Mouse (Mus musculus) adrenal gland, postnatal 10 days (tissue): ENCODE results near the gene Abr. TPM values are rescaled to one million over a fixed set of nuclear protein-coding genes. Genes with fewer than 3 reads are reported as not detected.
A peak's percentile ranks its signal among the peaks of the same experiment; 100 is the strongest.

Source experiments
- DNase-seq: peaks from one replicate; pipeline ENCODE4 v3.0.0; 2021; ENCODE audit warnings: mixed read lengths
- total RNA-seq, 2 experiments: library from RNA; stranded (reverse); gene quantifications; 2 replicates each; pipeline ENCODE4 v1.2.3; 2021

Abr gene
- total RNA-seq, 2 experiments from 2014 or later, result 35.4 to 44.2 TPM

DNA sequence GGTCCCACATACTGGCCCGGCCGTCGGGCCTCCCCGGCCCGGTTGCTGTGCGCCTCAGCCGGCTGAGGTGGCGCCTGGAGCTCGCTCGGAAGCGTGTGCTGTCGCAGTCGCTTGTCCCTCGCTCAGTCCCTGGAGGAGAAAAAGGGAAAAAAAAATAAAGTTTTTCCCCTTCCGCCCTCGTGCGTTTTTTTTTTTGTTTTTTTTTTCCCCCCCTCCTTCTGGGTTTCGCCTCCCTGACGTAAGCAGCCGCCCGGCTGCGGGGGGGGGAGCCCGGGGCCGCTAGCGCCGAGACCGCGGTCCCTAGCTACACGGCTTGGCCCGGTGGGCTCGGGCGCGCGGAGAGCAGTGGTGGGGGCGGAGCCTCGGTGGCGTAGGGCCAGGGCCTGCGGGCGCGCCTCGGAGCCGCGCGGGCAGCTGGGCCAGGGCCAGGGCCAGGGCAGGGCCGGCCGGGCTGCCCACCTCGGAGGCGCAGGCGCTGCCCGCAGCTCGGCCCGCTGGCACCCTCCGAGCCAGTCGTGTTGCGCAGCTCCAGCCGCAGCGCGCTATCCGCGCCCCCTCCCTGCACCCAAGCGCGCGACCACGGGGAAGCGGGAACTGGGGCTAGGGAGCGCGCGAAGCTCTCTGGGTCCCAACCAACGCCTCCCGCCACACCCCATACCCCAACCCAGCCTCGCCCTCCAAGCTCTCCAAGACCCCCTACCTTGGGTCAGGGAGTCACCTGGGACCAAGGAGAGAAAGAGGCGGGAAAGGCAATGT is 1.3 kb upstream of the Abr start:
- peak; percentile 84 for DNase-seq

DNA sequence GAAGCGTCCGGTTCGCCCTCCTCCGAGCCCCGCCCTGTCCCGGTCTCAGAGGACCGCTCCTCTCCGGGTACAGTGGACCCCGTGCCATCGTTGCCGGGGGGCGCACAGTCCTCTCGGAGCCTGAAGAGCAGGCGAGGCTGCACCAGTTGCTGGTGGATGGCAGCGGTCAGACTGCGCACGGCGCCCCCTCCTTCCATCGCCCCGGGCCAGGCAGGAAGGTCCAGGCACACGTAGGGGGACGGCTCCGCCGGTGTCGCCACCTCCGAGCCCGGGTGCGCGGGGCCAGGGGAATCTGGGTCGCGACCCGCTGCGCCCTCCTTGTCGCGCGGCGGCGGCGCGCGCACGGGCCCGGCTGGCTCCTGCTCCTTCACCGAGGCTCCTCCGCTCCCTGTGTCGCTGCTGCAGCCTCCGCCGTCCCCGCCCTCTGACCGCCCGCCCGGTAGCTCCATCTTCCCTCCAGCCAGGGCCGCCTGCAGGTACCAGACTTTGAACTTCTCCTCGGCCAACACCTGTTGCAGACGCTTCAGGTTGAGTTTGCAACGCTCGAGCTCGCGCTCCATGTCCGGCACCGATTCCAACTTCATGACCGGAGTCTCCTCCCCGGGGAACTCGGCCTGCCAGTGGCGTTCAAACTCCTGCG is 572 bp upstream of the Abr start:
- DNase-seq, result peak; percentile 68

DNA sequence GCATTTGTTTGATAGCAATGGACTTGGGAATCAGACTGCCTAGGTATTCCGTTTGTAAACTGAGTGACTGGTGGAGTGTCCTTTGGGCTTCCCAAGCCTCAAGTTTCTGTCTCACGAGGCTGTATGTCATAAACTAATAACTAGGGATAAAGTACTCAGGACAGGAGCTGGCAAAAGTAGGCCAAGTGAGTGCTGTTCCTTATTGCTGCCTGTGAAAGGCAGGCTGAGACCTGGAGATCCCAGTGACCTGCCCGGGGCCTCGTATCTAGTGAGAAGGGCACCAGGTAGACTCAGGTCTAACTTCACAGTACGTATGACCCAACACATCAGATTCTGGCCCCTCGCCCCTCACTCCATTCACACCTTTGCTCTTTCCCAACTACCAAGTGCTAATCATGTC is 4.0 kb downstream of the Abr start:
- DNase-seq, result no peak

- DNase-seq, result no peak
These were observed 7.9 kb downstream of the Abr start for GRCm38 (mm10) chr11:76614246-76614645.

DNA sequence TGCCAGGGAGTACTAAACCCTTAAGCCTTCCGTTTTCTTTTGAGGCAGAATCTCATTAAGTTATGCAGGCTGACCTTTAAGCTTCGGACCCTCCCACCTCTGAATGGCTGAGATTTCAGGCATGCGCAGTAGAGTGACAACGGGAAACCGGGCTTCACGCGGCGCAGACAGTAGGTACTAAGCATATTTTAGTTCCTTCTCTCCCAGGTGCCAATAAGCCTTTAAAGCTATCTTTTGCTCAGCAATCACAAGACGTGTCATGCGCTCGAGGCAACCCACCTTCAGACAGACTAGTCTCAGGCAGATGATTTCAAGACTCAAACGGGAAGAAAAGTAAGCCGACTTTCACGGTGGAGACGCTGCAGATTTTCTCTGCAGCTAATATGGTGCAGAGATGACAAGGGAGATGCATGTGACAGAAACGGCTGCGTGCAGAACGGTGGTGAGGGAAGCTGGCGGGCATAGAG is 9.4 kb downstream of the Abr start:
- peak; percentile 79 for DNase-seq

GRCm38 (mm10) chr11:76610948-76611347 is 11.2 kb downstream of the Abr start:
- no peak for DNase-seq

DNA sequence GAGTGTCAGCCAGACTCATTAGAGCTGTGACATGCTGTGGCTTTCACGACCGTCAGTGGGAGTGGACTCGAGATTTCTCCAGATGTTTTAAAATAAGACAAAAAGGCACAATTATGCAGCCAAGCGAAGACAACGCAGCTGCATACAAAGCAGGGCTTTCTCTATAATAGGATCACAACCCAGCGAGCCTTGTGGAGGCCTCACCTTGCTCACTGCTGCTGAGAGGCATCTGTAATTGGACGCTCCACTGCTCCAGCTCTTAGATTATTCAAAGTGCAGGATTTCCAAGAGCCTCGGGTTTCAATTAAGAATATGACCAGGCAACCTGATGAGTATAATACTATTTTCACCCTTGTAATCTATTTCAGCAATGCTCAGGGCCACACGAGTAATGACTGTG is 15.6 kb downstream of the Abr start:
- DNase-seq, result no peak

GRCm38 (mm10) chr11:76599219-76599618 is 22.9 kb downstream of the Abr start:
- DNase-seq, result no peak

DNA sequence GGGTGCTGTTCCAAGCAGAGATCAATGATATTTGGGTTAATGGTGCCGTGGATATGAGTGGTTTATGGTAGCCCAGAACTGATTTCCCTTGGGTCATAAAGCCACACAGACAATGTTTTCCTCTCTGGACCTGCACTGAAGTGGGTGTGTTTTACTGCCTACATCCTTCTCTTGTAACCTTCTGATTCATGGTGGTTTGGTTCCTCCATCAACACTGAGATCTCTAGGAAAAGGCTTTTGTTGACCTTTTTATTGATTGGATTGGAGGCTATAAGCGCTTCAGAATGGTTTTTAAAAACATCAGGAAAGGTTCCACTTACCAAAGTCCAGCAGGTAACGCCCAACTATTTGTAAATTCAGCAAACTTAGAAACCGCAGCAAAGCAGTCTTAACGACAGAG is 23.4 kb downstream of the Abr start:
- no peak for DNase-seq

- no peak for DNase-seq
These were observed 28.3 kb downstream of the Abr start for GRCm38 (mm10) chr11:76593620-76594326.

DNA sequence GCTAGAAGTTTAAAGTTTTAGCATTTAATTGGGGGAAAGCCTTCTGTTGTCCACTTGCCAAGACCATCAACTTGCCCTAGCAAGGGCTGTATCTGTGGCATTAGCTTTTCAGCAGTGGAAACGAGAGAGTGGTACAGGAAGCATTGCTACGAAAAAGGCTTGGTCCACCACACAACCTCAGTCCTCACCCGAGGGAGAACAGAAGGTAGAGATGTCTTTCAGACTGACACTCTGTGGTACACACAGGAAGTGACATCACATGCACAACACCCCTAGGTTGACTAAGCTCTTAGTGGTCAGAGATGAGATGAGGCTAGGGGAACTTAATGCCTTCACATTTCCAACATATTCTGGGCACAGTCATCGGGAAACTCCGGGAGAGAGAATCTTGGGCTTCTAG is 32.4 kb downstream of the Abr start:
- no peak for DNase-seq

DNA sequence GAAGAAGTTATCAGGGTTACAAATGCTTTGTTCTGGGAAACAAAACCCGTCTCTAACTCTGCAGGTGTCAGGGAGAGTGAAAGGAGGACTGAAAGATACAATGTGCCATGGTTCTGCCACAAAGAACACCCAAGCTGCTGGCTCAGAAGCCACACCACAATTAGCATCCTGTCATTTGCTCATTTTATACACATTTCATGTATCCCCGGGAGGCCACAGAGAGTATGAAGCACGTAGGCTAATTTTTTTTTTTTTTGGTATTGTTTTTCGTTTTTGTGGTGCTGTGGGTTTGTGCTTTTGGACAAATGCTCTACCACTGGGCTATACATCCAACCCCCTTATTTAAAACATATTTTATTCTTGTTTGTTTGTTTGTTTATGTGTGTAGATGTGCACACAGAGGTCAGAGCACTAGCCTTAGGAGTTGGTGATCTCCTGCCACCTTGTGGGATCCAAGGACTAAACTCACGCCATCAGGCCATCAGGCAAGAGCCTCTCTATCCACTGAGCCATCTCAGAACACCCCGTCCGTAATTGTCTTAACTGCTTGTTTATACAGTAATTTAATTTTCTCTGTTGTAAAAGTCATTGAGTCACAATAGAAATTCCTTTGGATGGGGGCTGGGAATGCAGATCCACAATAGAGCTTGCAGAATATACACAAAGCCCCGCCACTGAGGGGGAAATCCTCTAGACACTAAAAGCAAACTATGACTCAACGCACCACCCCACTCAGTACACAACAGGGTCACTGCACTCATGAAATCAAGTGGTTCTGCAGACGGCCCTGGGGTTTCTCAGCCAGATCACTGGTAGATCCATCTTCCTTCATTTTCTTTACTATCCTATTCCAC is 33.3 kb downstream of the Abr start:
- DNase-seq, result no peak

GRCm38 (mm10) chr11:76588032-76588431 is 34.1 kb downstream of the Abr start:
- DNase-seq, result no peak

- no peak for DNase-seq
These were observed 34.8 kb downstream of the Abr start for GRCm38 (mm10) chr11:76587333-76587732.

GRCm38 (mm10) chr11:76586119-76586518 is 36.0 kb downstream of the Abr start:
- no peak for DNase-seq

GRCm38 (mm10) chr11:76577588-76578257 is 44.4 kb downstream of the Abr start:
- peak; percentile 94 for DNase-seq

- DNase-seq, result no peak
These were observed 49.2 kb downstream of the Abr start for GRCm38 (mm10) chr11:76572820-76573385.

- no peak for DNase-seq
These were observed 50.5 kb downstream of the Abr start for GRCm38 (mm10) chr11:76571613-76571929.

DNA sequence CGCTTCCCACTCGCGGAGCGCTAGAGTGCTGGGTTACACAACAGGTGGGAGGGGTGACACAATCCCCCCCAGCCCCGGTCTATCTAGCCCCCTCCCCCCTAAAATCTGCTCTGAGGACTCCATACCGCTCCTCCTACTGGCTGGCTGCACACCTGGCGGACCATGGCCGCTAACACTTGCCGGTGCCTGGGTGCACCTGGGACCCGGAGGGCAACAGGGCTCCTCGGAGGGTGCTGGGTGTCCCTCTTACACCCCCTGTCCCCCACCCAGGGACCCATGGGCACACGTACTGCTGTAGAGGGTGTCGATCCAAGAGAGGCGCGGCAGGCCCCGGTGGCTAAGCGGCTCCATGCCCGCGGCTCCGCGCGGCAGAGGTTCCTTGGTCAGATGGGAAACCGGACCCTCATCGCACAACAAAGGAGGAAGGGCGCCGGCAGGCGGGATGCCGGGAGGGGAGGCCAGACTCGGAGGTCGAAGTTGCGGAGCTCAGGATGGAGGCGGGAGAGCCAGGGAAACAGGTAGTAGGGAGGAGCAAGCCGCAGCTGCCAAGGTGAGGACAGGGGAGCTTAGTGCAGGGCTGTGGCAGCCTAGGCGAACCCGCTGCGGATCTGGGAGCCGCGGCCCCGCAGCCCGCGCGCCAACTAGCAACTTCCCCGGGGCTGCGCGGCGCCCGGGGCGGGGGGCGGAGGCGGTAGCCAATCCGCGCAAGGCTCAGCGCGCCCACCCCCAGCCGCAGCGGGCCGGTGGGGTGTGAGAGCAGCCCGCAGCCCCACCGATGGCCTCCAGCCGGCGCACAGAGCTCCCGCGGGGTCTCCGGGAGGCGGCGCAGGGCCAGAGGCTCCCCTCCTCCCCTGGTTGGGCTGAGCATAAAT is 51.1 kb downstream of the Abr start:
- peak; percentile 41 for DNase-seq

DNA sequence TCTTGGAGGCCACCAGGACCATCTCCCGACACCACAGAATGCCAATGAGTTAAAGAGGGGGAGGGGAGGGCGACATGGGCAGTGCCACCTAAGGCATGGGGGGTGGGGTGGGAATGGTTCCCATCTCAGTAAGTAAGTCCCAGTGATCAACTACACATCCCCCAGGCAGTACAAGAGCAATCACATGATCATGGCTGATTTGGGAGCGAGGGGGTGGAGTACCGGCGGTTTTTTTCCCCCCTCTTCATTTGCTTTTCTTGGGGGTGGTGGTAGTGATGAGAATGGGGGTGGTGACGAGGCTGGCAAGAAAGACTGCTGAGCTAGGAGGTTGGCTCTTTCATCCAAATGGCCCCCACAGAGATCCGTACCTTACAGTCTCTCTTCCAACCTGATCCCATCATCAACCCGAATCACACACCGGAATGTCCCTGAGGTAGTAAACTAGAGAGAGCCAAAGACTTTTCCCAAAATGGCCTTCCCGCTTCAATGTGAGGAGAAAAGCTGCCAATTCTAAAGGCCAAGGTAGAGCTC is 51.8 kb downstream of the Abr start:
- DNase-seq, result no peak
